Mouse (Mus musculus) neural tube, embryonic 14.5 days (tissue): ENCODE measurements around the gene Ntrk3. TPM values are rescaled to one million over a fixed set of nuclear protein-coding genes. Genes with fewer than 3 reads are reported as not detected.
A peak's percentile ranks its signal among the peaks of the same experiment; 100 is the strongest.

ENCODE experiments used
- ATAC-seq: fragments of 200-750 bp; cut with Nextera tagmentation; 2 replicates; pipeline ENCODE4 v1.8.0; 2017; ENCODE audit warnings: low read depth, mild to moderate bottlenecking, moderate TSS enrichment, moderate library complexity
- H3K27ac ChIP-seq: fragments of 300-500 bp; sonication (generic); 2 replicates; pipeline ENCODE4 v1.5.1; 2014; ENCODE audit warnings: low read depth, mild to moderate bottlenecking, control low read depth, low read length, moderate library complexity, mixed read lengths
- H3K27me3 ChIP-seq: fragments of 300-500 bp; sonication (generic); 2 replicates; pipeline ENCODE4 v1.6.1; 2014; ENCODE audit warnings: low read length; ENCODE audit not compliant: control insufficient read depth, insufficient read depth
- H3K36me3 ChIP-seq: fragments of 300-500 bp; sonication (generic); 2 replicates; pipeline ENCODE4 v1.6.1; 2014; ENCODE audit warnings: low read length, mixed read lengths; ENCODE audit not compliant: control insufficient read depth, insufficient read depth
- H3K4me1 ChIP-seq: fragments of 300-500 bp; sonication (generic); 2 replicates; pipeline ENCODE4 v1.6.1; 2014; ENCODE audit warnings: low read length; ENCODE audit not compliant: control insufficient read depth, insufficient read depth
- H3K4me2 ChIP-seq: fragments of 300-500 bp; sonication (generic); 2 replicates; pipeline ENCODE4 v1.6.1; 2014; ENCODE audit warnings: mild to moderate bottlenecking, low read depth, low read length, control low read depth
- H3K4me3 ChIP-seq: fragments of 300-500 bp; sonication (generic); 2 replicates; pipeline ENCODE4 v1.5.1; 2014; ENCODE audit warnings: low read depth, low read length, control low read depth, mixed read lengths
- H3K9ac ChIP-seq: fragments of 300-500 bp; sonication (generic); replicated peaks from 2 replicates; pipeline ENCODE4 v1.6.1; 2014; ENCODE audit warnings: low read depth, mild to moderate bottlenecking, control low read depth, low read length, mixed read lengths
- H3K9me3 ChIP-seq: fragments of 300-500 bp; sonication (generic); 2 replicates; pipeline ENCODE4 v1.6.1; 2016; ENCODE audit warnings: low read length; ENCODE audit not compliant: control insufficient read depth
- WGBS: fragments of 180-500 bp; shearing (Covaris S2); extraction: QIAGEN DNeasy Blood & Tissue Kit; methylation state at CpG from one replicate; pipeline ENCODE4 v1.1.7; 2014; 5-methylcytosine and 5-hydroxymethylcytosine counted together
- polyA plus RNA-seq: library from polyadenylated mRNA; unstranded; fragments of >200 nt; fragmentation: Nextera tagmentation; extraction: Ambion mirVana; gene quantifications from 2 replicates; pipeline ENCODE4 v1.2.1, GENCODE M21; 2014

The Ntrk3 gene
- polyA plus RNA-seq, 1 experiment from 2014 or later: 38.6 TPM

DNA sequence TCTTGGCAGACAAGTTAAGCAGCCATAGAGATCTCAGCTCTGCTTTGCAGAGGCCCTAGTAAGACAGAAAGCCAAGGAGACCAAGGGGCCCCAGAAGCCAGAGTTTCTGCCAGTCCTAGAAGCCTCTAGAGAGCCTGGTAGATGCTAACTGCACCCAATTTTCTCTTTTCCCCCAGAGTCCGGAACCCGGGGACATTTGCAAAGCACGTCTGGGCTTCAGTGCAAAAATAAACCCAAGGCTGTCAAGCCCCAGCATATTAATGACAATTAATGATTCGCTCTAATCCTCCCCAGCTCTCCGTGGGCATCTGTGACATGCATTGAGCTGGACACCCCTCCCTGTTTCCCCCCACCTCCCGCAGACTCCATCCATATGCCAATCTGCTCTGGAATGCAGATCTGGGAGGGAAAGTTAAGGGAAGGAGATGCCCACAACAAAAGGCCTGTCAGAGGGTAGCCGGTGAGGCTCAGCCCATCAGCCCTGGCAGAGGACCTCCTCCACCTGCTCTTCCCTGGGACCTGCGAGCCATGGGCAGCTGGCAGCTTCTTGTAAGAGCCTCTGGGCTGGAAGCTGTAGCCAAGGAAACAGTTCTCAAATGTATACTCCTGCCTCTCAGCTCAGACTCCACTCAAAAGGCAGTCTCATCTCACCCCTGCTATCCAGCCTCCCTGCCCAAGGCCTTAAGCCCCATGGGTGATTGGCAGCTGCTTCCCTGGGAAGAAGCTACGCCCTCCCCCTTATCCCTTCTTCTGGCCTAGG is 117.8 kb downstream of the Ntrk3 start:
- Histone ChIP-seq H3K4me1 (peaks cover 4% of the 10 kb centered on the region), H3K27me3 (no peaks in the 10 kb centered on the region), H3K9me3 (no peaks in the 10 kb centered on the region), H3K9ac (no peak overlapping the region), H3K36me3 (no peaks in the 10 kb centered on the region), H3K4me2 (no peak overlapping the region), H3K4me3 (no peak overlapping the region), H3K27ac (no peak overlapping the region)
- peak; percentile 70; the same call in 1 of the 2 replicates for ATAC-seq
- WGBS: 33% methylated on average over 9 of the region's 9 CpGs

DNA sequence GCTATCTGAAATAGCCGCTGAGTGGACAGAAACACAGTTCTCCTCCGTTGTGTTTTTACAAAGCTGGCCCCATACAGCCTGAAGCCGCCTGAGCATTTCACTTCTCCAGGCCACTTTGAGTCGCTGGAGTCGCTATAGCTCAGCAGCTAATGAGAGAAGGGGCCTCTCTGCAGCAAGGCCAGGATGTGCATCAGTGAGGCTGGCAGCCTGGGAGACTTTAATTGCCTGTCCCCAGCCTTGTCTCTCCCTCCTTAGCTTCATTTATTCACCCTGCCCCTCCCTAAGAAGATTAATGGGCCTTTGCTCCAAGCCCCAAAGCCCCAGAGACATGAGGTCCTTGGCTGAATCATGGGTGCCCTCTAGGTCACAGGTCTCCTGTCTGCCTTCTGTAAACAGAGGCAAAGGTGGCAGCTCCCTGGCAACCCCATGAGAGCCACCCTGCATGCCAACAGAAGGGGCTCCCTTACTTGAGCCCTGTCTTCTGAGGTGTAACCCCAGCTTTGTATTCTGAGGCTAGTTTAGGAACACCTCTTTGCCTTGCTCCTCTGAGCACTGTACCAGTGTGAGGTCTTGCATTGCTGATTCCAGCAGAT is 132.2 kb downstream of the Ntrk3 start:
- Histone ChIP-seq H3K36me3 (no peaks in the 10 kb centered on the region), H3K4me3 (no peak overlapping the region), H3K27me3 (no peaks in the 10 kb centered on the region), H3K4me2 (no peak overlapping the region), H3K9me3 (no peaks in the 10 kb centered on the region), H3K27ac (no peak overlapping the region), H3K4me1 (no peaks in the 10 kb centered on the region), H3K9ac (no peak overlapping the region)
- WGBS: 28% methylated on average over 5 of the region's 5 CpGs
- ATAC-seq: no peak

DNA sequence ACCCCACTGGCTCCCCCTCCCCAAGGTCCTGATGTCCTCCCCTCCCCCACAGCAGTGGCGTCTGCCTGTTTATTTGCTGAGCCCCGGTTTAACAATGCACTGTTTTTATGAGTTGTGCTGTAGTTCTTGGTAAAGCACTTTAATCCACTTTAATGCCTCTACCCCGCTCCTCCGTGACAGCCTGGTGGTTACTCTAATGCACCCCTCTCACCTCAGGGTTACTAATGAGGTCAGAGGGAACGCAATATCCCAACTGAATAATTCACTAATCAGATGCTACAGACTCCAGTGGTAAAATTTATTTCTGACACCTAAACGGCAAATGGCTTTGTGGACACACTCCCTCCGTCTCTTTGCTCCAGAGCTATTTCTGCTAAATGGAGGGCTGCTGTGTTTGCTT is 133.9 kb downstream of the Ntrk3 start:
- H3K27me3 ChIP-seq: no peaks in the 10 kb centered on the region
- 7% methylated on average over 7 of the region's 7 CpGs for WGBS
- H3K27ac ChIP-seq: no peak overlapping the region
- H3K4me3 ChIP-seq: no peak overlapping the region
- no peaks in the 10 kb centered on the region for H3K36me3 ChIP-seq
- no peaks in the 10 kb centered on the region for H3K4me1 ChIP-seq
- H3K9ac ChIP-seq: no peak overlapping the region
- ATAC-seq: peak; percentile 60; the same call in 1 of the 2 replicates
- no peaks in the 10 kb centered on the region for H3K9me3 ChIP-seq
- H3K4me2 ChIP-seq: no peak overlapping the region

DNA sequence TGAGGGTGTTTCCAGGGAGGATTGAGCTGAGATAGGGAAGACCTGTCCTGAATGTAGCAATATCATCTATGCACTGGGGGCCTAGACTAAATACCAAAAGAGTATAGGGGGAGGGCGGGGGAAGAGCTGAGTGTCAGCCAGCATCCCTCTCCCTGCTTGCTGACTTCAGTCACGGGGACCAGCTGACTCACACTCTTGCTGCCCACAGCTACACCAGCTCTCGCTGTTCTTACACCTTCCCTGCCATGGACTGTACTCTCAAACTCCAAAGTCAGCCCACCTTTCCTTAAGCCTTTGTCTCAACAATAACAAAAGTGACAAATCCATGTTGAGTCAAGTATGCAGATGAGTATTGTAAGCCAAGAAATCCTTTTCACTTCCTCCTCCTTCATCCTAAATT is 136.0 kb downstream of the Ntrk3 start:
- Histone ChIP-seq H3K4me1 (peaks cover 4% of the 10 kb centered on the region; the same call in 1 of the 2 replicates), H3K9me3 (no peaks in the 10 kb centered on the region), H3K4me2 (no peak overlapping the region), H3K27me3 (no peaks in the 10 kb centered on the region), H3K27ac (no peak overlapping the region), H3K4me3 (no peak overlapping the region), H3K9ac (no peak overlapping the region), H3K36me3 (no peaks in the 10 kb centered on the region)
- WGBS: 90% methylated on average over 3 of the region's 3 CpGs
- no peak for ATAC-seq

DNA sequence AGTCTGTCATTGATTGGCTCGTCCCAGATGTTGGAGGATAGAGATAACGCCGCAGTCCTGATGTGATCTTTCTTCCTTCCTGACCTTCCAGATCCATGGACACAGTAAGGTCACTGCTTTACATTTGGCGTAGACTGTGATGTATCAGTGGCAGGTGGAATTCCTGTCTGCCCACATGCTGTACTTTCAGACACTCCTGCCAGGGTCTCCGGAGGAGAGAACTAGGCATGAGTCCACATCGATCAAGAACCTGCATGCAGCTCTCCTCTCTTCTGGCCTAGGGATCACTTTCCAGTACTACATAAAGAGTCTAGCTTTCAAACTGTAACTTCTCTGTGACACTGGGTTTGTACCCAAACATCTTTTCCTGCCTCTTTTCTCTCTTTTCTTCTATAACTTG is 136.9 kb downstream of the Ntrk3 start:
- 90% methylated on average over 6 of the region's 6 CpGs for WGBS
- ATAC-seq: no peak
- Histone ChIP-seq H3K9ac (no peak overlapping the region), H3K36me3 (no peaks in the 10 kb centered on the region), H3K4me3 (no peak overlapping the region), H3K27me3 (no peaks in the 10 kb centered on the region), H3K4me1 (peaks cover 4% of the 10 kb centered on the region; the same call in 1 of the 2 replicates), H3K4me2 (no peak overlapping the region), H3K9me3 (no peaks in the 10 kb centered on the region), H3K27ac (no peak overlapping the region)

DNA sequence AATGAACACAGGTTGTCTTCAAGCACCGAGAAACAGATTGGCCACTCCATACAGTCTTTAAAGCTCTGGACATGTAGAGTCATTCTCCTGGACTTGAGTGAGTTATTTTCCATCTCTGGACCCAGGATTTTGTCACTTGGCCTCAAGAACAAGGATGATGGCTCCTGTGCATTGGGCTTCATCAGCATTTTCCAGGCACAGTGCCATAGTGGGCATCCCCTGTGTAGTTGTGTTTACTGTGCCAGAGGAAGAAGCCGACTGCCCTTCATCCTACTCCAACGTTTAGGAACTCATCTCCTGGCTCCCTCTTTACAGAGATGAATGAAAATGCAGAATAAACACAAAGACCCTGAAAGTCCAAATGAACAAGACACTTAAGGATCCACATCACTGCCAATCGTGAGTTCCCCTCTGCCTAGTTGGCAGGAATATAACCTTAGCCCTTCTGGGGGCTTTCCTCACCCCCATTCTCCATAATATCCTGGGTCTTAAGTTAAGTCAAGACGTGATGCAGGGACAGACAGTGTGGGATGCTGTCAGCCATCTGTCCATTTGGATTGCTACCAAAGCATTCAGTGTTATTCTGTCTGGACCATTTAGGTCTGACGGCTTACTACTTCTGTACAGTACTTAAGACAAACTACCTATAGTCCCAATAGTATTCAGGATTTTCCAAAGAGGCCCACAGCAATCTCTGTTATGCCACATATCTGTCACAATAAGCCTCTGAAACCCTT is 137.7 kb downstream of the Ntrk3 start:
- Histone ChIP-seq H3K4me2 (no peak overlapping the region), H3K27ac (no peak overlapping the region), H3K36me3 (no peaks in the 10 kb centered on the region), H3K4me1 (peaks cover 4% of the 10 kb centered on the region; the same call in 1 of the 2 replicates), H3K4me3 (no peak overlapping the region), H3K9me3 (no peaks in the 10 kb centered on the region), H3K9ac (no peak overlapping the region), H3K27me3 (no peaks in the 10 kb centered on the region)
- no peak for ATAC-seq
- WGBS: 77% methylated on average over 6 of the region's 6 CpGs

DNA sequence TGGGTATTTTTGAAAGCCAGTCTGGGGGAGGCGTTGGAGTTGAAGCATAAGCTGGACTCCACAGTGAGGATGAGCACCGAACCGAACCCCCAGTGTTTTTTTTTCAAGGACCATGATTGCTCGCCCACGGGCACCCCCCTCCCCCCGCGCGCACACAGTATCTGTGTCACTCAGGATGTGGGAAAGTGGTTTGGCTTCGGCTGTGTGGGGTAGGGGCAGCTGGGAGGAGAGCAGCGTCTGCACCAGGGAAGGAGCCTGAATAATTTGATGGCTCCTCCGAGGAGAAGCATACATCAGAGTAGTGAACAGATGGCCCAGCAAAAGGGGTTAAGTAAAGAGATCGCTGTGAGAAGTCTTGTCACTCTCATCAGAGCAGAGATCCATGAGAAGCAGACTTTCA is 139.7 kb downstream of the Ntrk3 start:
- 34% methylated on average over 12 of the region's 12 CpGs for WGBS
- Histone ChIP-seq H3K4me2 (no peak overlapping the region), H3K9me3 (no peaks in the 10 kb centered on the region), H3K36me3 (no peaks in the 10 kb centered on the region), H3K9ac (no peak overlapping the region), H3K4me3 (no peak overlapping the region), H3K4me1 (peaks cover 4% of the 10 kb centered on the region; the same call in 1 of the 2 replicates), H3K27ac (no peak overlapping the region), H3K27me3 (no peaks in the 10 kb centered on the region)
- peak; percentile 15; the same call in 1 of the 2 replicates for ATAC-seq

DNA sequence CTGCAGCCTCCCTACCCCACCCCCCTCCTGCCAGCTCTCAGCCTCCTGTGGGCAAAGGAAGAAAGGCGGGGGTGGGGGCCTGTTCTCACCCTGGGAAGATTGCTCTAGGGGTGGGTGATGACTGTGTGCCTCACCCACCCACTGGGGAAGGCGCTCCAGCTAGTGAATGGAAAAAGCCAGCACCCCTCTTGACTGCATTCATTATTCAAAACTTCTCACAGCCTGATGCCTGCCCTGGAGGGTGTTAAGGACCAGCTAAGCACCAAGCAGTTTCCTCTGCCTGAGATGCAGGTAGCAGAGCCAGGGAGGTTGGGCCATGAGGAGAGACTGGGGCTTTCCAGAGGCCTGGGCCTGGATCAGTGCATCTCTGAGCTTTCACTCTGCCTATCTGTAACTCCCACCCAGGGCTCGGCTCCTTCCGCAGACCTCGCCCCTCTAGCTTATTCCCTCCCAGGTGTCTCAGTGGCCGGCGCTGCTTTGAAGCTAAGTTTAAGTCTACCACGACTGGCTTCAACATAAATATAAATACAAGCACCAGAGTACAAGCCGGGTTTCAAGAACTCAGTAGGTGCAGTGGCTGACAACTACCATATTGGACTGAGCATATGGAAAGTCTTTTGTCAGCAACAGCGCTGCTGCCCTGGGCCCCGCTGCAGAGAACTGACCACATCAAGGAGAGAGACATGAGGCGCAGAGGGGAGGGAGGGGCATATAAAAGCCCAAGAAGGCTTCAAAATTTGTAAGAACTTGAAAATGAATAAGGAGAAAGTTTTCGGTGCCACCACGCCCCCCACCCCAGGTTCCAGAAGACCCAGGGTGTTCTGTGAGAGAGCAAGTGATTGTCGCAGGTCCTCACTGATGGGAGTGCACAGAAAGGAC is 140.3 kb downstream of the Ntrk3 start:
- 33% methylated on average over 15 of the region's 15 CpGs for WGBS
- H3K4me3 ChIP-seq: no peak overlapping the region
- H3K27me3 ChIP-seq: no peaks in the 10 kb centered on the region
- no peak for ATAC-seq
- no peak overlapping the region for H3K27ac ChIP-seq
- no peak overlapping the region for H3K4me2 ChIP-seq
- H3K4me1 ChIP-seq: peaks cover 4% of the 10 kb centered on the region; the same call in 1 of the 2 replicates
- no peak overlapping the region for H3K9ac ChIP-seq
- no peaks in the 10 kb centered on the region for H3K36me3 ChIP-seq
- H3K9me3 ChIP-seq: no peaks in the 10 kb centered on the region
